Mouse (Mus musculus) G1E (cell line): ENCODE measurements around the gene Mecom. TPM values are rescaled to one million over a fixed set of nuclear protein-coding genes. Genes with fewer than 3 reads are reported as not detected.

Experiments used
- ATAC-seq: 2 replicates; pipeline ENCODE4 v1.8.0; 2016; ENCODE audit warnings: mild to moderate bottlenecking; ENCODE audit not compliant: insufficient number of reproducible peaks, poor library complexity, low FRiP score, severe bottlenecking; ENCODE audit errors: extremely low read depth
- DNase-seq: peaks from one replicate; pipeline ENCODE4 v3.0.0; 2012; ENCODE audit warnings: low spot score
- H3K27me3 ChIP-seq: 2 replicates; pipeline ENCODE4 v1.6.1; 2012; ENCODE audit warnings: mild to moderate bottlenecking, low read length, inconsistent platforms; ENCODE audit not compliant: insufficient read depth
- H3K36me3 ChIP-seq: replicated peaks from 2 replicates; pipeline ENCODE3; 2012; ENCODE audit warnings: mild to moderate bottlenecking, inconsistent platforms
- H3K4me1 ChIP-seq: 2 replicates; pipeline ENCODE4 v1.6.1; 2012; ENCODE audit warnings: low read depth, low read length, inconsistent platforms, mixed read lengths; ENCODE audit not compliant: insufficient read depth
- H3K4me3 ChIP-seq: 2 replicates; pipeline ENCODE4 v1.5.1; 2012; ENCODE audit warnings: low read depth, mild to moderate bottlenecking, inconsistent platforms, low read length, moderate library complexity, mixed read lengths
- H3K9me3 ChIP-seq: replicated peaks from 2 replicates; pipeline ENCODE4 v1.6.1; 2012; ENCODE audit warnings: inconsistent platforms
- CTCF ChIP-seq: IDR thresholded peaks from 2 replicates; pipeline ENCODE4 v1.5.1; 2012; ENCODE audit warnings: low read depth, low read length, inconsistent platforms, mixed read lengths
- GATA1 ChIP-seq: IDR thresholded peaks from 2 replicates; pipeline ENCODE4 v1.6.1; 2012; ENCODE audit warnings: borderline replicate concordance, low read length, inconsistent platforms, mixed read lengths
- GATA2 ChIP-seq: IDR thresholded peaks from 2 replicates; pipeline ENCODE4 v1.6.1; 2012; ENCODE audit warnings: low read depth, low read length, inconsistent platforms, borderline replicate concordance
- POLR2AphosphoS5 ChIP-seq: IDR thresholded peaks from 2 replicates; pipeline ENCODE4 v1.6.1; 2012; ENCODE audit warnings: low read depth, low read length, inconsistent platforms; ENCODE audit not compliant: insufficient replicate concordance
- TAL1 ChIP-seq: conservative IDR thresholded peaks from 2 replicates; pipeline ENCODE4 v1.6.1; 2012; ENCODE audit warnings: low read depth, low read length, inconsistent platforms, mixed read lengths
- polyA plus RNA-seq: library from polyadenylated mRNA; stranded (reverse); fragments of >175 nt; gene quantifications from 2 replicates; pipeline ENCODE4 v1.2.3, GENCODE M21; 2012
- total RNA-seq, 2 experiments: library from RNA; stranded (forward) in 1 of 2; stranded (reverse) in 1 of 2; fragments of 200-1000 nt in 1 of 2; fragments of >200 nt in 1 of 2; fragmentation: Nextera tagmentation in 1 of 2; gene quantifications; 2 replicates each; pipeline ENCODE4 v1.2.3; 2014 to 2017

Gene Mecom
- total and polyA plus RNA-seq, 3 experiments, result 0.05 TPM; not detected in 2

DNA sequence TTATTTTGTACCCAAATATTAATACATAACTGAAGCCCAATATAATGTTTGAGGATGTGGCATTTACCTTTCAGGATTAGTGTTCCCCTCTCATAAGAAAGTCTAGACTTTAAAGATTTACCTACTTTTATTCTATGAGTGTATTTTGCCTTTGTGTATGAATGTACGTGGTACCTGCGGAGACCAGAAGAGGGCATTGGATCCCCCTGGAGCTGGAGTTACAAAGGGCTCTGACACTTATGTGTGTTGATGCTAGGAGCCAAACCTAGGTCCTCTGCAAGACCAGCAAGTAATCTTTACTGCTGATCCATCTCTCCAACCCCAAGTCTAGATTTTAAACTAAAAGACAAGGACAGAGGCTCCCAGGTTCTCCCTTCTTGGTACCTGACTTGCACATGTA, 86.0 kb downstream of the Mecom start:
- DNase-seq, result no peak

DNA sequence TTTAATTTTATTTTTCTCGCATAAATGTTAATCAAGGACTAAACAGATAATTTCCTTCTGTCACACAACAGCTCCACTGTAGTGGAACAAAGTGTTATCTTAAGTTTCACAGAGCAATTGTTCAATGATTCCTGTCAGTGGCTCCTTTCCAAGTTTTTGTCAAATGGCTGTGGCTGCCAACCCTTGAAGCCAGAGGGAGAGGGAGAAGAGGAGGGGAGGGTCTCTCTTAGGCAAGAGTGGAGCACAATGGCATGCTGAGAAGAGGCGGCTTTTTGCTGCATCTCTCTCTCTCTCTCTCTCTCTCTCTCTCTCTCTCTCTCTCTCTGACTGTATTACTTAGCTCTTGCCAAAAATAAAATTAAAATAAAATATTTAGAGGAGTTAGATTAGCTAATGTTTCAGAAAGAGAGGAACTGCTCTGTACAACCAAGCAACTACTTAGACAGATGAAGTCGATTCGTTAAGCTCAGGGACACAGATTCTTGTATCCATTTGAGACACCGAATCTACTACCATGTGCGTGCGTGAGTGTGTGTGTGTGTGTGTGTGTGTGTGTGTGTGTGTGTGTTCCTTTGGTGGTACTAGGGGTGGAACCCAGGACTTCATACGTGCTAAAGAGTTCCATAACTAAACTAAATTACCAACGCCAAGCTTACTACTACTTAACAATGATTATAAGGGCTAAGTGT, 86.8 kb downstream of the Mecom start:
- Histone ChIP-seq H3K9me3 (no peaks in the 10 kb centered on the region), H3K27me3 (no peaks in the 10 kb centered on the region), H3K4me1 (no peaks in the 10 kb centered on the region), H3K36me3 (no peaks in the 10 kb centered on the region), H3K4me3 (no peak overlapping the region)
- ATAC-seq (no peak), DNase-seq (no peak)
- TF ChIP-seq POLR2AphosphoS5 (no peak), GATA2 (no peak), GATA1 (no peak)

More for the DNA sequence above, 86.0 kb downstream of the Mecom start:
- Histone ChIP-seq H3K27me3 (no peaks in the 10 kb centered on the region), H3K4me1 (no peaks in the 10 kb centered on the region), H3K4me3 (no peak overlapping the region), H3K36me3 (no peaks in the 10 kb centered on the region), H3K9me3 (no peaks in the 10 kb centered on the region)
- TF ChIP-seq GATA2 (no peak), CTCF (no peak), GATA1 (no peak), POLR2AphosphoS5 (no peak)
- ATAC-seq, result no peak

DNA sequence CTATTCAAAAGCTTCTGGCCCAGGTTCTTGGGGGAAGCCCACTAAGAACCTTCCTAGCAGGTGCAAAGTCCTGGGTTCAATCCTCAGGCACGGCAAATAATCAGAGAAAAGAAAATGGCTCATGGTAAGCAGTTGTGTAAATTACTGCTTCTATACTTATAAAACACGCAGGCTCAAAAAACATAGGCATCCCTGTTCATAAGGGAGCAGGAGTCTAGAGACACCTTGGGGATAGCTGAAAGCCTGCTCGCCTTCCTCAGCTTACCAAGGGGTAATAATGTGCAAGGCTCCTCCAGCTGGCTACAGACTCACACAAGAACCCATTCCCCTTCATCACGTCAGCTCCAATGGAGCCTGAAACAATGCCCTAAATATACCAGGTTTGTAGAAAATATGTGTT, 88.2 kb downstream of the Mecom start:
- Histone ChIP-seq H3K9me3 (no peaks in the 10 kb centered on the region), H3K4me1 (no peaks in the 10 kb centered on the region), H3K27me3 (no peaks in the 10 kb centered on the region), H3K4me3 (no peak overlapping the region), H3K36me3 (no peaks in the 10 kb centered on the region)
- TF ChIP-seq GATA2 (no peak), CTCF (no peak), POLR2AphosphoS5 (no peak), TAL1 (no peak), GATA1 (no peak)
- ATAC-seq, result no peak
- DNase-seq, result no peak

DNA sequence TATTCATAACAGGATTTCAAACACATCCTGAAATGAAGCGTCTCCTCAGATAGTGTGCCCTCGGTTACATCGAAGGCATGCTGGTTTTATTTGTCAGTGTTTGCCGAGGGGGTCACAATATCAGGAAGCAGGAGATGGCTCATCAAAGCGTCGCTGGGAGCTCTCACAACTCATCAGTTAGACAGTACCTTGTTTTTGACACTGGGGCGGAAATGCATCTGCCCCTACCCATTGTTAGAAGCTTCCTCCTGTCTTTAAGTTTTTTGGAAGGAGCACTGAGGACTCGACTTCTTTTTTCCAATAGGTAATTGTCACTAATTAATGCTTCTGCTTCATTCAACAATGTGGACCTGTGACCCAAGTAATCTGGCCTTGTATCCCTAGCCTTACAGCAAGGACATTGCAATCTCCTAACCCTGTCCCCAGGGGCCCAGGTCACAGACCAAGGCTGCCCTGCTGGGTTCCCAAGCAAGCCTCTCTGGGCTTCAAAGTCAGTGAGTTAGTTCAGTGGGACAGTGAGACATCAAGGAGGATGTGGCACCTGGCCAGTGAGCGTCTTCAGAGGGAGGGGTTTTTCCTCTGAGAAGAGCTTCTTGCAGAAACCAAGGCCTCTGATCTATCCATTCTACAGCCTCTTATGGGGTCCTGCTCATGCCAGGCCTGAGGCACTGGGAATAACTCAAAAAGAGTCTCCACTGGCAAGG, 89.7 kb downstream of the Mecom start:
- no peak for DNase-seq
- Histone ChIP-seq H3K4me3 (no peak overlapping the region), H3K4me1 (no peaks in the 10 kb centered on the region), H3K27me3 (no peaks in the 10 kb centered on the region), H3K36me3 (no peaks in the 10 kb centered on the region), H3K9me3 (no peaks in the 10 kb centered on the region)
- ATAC-seq, result no peak
- no peak for TF ChIP-seq GATA1

DNA sequence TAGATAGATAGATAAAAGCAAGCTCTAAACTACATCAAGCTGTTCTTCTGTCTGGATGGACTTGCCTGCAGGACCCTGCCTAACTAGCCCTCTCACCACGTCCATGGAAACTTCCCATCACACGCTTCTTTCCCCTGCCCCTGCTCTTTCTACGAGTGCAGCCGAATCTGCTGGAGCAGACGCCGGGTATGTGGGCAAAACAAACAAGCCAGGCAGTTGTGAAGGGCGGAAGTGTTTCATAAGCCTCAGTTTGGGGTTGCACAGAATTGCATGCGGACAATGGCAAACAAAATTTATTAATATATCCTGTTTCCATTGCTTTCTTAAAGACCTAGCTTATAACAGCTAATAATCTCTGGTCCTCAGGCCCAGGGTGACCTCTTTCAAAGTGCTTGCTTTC, 91.9 kb downstream of the Mecom start:
- Histone ChIP-seq H3K36me3 (no peaks in the 10 kb centered on the region), H3K27me3 (no peaks in the 10 kb centered on the region), H3K4me1 (no peaks in the 10 kb centered on the region), H3K9me3 (no peaks in the 10 kb centered on the region), H3K4me3 (no peak overlapping the region)
- DNase-seq (no peak), ATAC-seq (no peak)
- TF ChIP-seq TAL1 (no peak), GATA2 (no peak), POLR2AphosphoS5 (no peak), GATA1 (no peak)

DNA sequence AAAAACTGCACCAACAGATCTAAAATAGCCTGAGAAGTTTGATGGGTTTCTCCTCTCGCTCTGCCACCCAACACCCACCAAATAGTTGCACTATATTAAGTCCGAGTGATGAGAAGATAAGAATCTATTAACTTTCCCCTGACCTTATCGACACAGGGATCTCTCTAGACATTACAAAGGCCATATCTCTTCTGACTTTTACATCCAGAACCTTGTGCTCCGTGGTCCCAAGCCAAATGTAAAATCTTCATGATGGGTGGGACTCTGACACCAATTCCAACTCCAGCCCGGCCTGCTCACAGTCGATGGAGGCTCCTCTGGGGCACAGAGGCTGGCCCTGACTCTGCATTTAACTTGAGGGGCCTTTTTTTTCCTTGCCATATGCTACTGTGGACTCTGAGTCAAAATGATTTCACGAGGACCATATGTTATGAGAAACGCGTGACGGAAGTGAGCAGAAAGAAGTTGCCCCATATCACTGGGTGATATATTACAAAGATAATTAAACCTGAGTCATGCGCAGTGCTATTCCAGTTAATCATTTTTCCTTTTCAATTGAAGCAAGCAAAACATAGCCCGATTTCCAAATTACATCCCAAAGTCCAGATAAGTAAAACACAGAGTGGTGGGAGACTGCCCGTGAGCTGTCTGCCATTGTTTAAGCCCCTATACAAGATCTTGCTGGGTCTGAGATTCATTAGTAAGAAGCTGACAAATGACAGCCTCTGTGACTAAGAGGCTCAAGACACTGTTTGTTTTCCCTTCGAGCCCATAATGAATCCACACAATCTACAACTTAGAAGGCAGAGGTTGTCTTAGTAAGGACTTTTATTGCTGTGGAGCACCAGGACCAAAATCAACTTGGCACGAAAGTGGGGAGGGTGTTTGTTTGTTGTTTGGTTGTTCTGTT, 94.0 kb downstream of the Mecom start:
- no peaks in the 10 kb centered on the region for H3K27me3 ChIP-seq
- H3K36me3 ChIP-seq, result no peaks in the 10 kb centered on the region
- ATAC-seq (no peak), DNase-seq (no peak)
- TF ChIP-seq POLR2AphosphoS5 (no peak), TAL1 (no peak), GATA2 (no peak), CTCF (no peak), GATA1 (no peak)
- no peaks in the 10 kb centered on the region for H3K9me3 ChIP-seq
- H3K4me1 ChIP-seq, result no peaks in the 10 kb centered on the region
- no peak overlapping the region for H3K4me3 ChIP-seq
